Mouse (Mus musculus) adrenal gland, adult 2 months (tissue): ENCODE results near the gene Adamts20. TPM values are rescaled to one million over a fixed set of nuclear protein-coding genes. Genes with fewer than 3 reads are reported as not detected.

Experiments
- DNase-seq: peaks from one replicate; pipeline ENCODE4 v3.0.0; 2021
- polyA plus RNA-seq: library from polyadenylated mRNA; depleted of rRNA; stranded (reverse); fragments of >200 nt; gene quantifications from 2 replicates; pipeline ENCODE4 v1.2.3, GENCODE M21; 2012; rRNA removed
- total RNA-seq, 2 experiments: library from RNA; stranded (reverse); gene quantifications; 2 replicates each; pipeline ENCODE4 v1.2.3; 2021

The Adamts20 gene
- total and polyA plus RNA-seq, 3 experiments = 0.47 to 1.7 (median 1.0) TPM

- no peak for DNase-seq
Observed at GRCm38 (mm10) chr15:94249766-94250165, 215.5 kb downstream of the Adamts20 start.

- no peak for DNase-seq
Observed at GRCm38 (mm10) chr15:94248386-94248785, 216.8 kb downstream of the Adamts20 start.

GRCm38 (mm10) chr15:94246669-94247068, 218.5 kb downstream of the Adamts20 start:
- no peak for DNase-seq

- DNase-seq = no peak
Observed at GRCm38 (mm10) chr15:94244336-94244735, 220.9 kb downstream of the Adamts20 start.

GRCm38 (mm10) chr15:94242133-94242532, 223.1 kb downstream of the Adamts20 start:
- no peak for DNase-seq

GRCm38 (mm10) chr15:94239637-94240036, 225.6 kb downstream of the Adamts20 start:
- DNase-seq = no peak

GRCm38 (mm10) chr15:94239127-94239526, 226.1 kb downstream of the Adamts20 start:
- no peak for DNase-seq

GRCm38 (mm10) chr15:94238058-94238876, 227.0 kb downstream of the Adamts20 start:
- DNase-seq = no peak

- no peak for DNase-seq
Observed at GRCm38 (mm10) chr15:94236726-94237125, 228.5 kb downstream of the Adamts20 start.

- no peak for DNase-seq
Observed at GRCm38 (mm10) chr15:94236121-94236520, 229.1 kb downstream of the Adamts20 start.

GRCm38 (mm10) chr15:94235190-94235589, 230.0 kb downstream of the Adamts20 start:
- DNase-seq = no peak

- DNase-seq = no peak
Observed at GRCm38 (mm10) chr15:94231246-94231645, 234.0 kb downstream of the Adamts20 start.

- peak; percentile 23 for DNase-seq
Observed at GRCm38 (mm10) chr15:94227388-94227787, 237.8 kb downstream of the Adamts20 start.

- DNase-seq = no peak
Observed at GRCm38 (mm10) chr15:94223101-94223500, 242.1 kb downstream of the Adamts20 start.

- no peak for DNase-seq
Observed at GRCm38 (mm10) chr15:94220686-94221085, 244.5 kb downstream of the Adamts20 start.

Other genes starting within 250 kb of the Adamts20 start
- 1 to 10 TPM; 2.9 to 3.1 TPM for gene Pus7l, start 78.1 kb upstream of the Adamts20 start, total RNA-seq
- gene Pus7l, start 78.1 kb upstream of the Adamts20 start, polyA plus RNA-seq = 2.0 and 2.1 TPM in 2 replicates
- gene Irak4, start 78.2 kb upstream of the Adamts20 start, total RNA-seq = 10 to 100 TPM; 13.4 to 18.6 TPM
- gene Irak4, start 78.2 kb upstream of the Adamts20 start, polyA plus RNA-seq = 8.6 and 9.2 TPM in 2 replicates
- gene Twf1, start 124.5 kb upstream of the Adamts20 start, total RNA-seq = 100 to 1,000 TPM in 1 of 2 experiments, 10 to 100 TPM in 1; 99.3 to 104 TPM
- gene Twf1, start 124.5 kb upstream of the Adamts20 start, polyA plus RNA-seq = 22.7 and 27.5 TPM in 2 replicates
- 1 to 10 TPM; 2.5 to 7.1 TPM for gene Tmem117, start 163.8 kb upstream of the Adamts20 start, total RNA-seq
- 0.26 and 0.30 TPM in 2 replicates for gene Tmem117, start 163.8 kb upstream of the Adamts20 start, polyA plus RNA-seq